Mouse (Mus musculus) right cerebral cortex, adult 18-20 months (tissue): Measurements from ENCODE around the gene Chmp5.
"Not testable (repeated sequence)": the region's sequence is repeated elsewhere in the genome, so short reads cannot be mapped to it uniquely, and the experiment has no call there.

ENCODE experiments used
- DNase-seq: peaks from one replicate; pipeline ENCODE4 v3.0.0; 2022; ENCODE audit warnings: mixed read lengths

The Chmp5 gene

DNA sequence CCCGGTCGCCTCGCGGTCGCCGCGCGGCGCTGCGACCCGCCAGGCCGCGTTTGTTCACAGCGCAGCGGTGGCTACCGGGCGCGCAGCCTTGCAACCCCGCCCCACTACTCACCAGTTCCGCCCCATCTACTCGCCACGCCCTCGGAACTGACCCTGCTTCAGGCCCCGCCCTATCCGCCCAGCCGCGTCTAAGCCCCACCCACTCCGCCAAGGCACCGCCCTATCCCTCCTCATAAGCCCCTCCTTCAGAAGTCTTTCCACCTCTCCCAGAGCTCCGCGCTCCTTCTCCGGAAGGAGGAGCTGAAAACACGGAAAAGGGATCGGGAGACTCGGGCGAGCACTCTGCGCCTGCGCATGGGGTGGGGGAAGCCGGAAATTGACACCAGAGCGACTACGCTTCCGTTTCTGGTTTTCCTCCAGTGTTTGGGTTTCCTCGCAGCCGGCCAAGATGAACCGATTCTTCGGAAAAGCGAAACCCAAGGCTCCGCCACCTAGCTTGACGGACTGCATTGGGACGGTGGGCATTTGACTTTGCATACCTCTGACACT lies at the start of gene Chmp5, which contains the start of gene Bag1:
Gene Chmp5, plus strand, starts transcription at position 248 of the 549 bp plus-strand sequence.
Gene Bag1, minus strand, starts transcription at position 135 of the 549 bp plus-strand sequence.
- peak; percentile 98 for DNase-seq

DNA sequence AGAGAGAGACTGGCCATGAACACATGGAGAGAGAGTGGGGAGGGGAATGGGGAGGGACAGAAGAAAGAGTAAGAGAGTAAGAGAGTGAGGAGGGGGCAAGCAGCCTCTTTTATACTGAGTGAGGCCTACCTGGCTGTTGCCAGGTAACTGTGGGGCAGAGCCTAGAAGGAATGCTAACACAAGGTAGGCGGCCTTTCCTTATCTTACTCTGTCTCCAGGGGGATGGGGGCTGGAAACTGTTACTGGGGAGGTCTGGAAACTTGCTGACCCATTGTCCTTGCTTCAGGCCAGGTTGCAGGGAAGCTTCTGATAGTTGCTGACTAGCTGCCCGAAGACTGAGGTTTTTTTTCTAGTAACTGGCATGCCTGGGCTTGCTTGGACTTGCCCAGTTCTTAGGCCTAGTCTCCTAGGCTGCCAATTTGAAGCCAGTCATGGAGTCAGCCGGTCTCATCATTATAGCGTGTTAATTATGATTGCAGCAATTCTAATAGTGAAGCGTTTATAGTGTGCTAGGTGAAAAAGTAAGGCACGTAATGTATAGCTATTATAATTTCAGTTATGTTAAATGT lies 49.6 kb upstream of the Chmp5 start:
- no peak for DNase-seq

DNA sequence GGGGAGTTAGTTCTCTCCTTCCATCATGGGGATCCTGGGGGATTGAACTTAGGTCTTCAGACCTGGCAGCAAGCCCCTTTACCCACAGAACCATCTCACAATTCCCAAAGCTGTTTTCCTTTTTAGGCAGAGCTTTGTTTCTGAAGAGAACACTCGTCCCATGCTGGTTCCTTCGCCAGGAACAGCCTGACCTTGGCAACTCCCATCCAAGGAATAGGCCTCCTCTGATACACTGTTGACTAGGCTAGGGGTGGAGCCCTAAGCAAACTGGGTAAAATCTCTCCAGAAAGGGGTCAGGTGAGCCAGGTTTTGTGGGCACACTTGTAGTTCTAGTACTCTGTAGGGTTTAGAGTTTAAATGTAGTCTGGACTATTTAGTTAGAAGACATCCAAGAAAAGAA lies 48.9 kb upstream of the Chmp5 start:
- DNase-seq: no peak

DNA sequence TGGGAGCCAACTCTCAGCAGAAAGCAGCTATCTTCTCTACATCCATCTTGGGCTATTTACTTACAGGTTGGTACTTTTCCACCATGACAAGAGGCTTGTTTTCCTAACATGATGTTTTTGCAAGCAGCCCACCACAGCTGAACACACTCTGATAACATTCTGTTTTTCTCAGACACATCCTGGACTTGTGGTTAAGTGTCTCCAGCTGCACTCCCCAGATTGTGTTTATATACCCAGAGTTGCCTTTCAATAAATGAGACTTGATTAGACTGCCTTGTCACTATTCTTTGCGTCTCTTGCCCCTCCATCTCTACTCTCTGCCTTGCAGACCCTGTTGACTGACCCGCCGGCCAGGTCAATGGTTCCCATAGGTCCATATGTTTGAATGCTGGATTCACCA lies 48.1 kb upstream of the Chmp5 start:
- DNase-seq: no peak

DNA sequence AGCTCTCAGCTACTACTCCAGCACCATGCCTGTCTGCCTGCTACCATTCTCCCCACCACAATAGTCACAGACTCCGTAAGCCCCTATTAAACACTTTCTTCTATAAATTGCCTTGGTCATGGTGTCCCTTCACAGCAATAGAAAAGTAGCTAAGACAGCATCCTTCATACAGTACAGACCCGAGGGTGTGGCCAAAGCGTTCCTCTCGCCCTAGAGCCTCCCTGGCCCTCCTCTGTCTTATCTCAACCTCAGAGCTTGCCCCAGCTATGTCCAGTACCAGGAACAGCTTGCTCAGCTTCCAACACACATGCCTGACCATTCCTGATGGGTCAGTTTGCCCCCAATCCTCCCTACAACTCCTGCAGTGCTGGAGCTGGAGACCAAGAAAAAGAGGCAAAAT lies 47.6 kb upstream of the Chmp5 start:
- DNase-seq: no peak

DNA sequence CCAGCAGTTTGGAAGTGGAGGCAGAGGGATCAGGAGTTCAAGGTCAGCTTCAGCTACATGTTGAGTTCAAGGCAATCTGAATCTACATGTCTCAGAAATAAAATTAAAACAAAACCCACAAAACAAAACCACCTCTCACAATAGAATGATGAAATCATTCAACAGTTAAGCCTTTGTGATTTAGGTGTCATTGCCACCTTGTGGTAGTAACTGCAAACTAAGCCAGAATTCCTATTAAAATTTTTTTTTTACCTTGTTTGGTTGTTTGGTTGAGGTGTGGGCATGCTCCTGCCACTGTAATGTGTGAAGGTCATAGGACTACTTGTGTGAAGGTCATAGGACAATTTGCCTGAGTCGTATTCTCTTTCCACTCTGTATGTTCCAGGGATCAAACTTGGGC lies 41.9 kb upstream of the Chmp5 start:
- DNase-seq: no peak

DNA sequence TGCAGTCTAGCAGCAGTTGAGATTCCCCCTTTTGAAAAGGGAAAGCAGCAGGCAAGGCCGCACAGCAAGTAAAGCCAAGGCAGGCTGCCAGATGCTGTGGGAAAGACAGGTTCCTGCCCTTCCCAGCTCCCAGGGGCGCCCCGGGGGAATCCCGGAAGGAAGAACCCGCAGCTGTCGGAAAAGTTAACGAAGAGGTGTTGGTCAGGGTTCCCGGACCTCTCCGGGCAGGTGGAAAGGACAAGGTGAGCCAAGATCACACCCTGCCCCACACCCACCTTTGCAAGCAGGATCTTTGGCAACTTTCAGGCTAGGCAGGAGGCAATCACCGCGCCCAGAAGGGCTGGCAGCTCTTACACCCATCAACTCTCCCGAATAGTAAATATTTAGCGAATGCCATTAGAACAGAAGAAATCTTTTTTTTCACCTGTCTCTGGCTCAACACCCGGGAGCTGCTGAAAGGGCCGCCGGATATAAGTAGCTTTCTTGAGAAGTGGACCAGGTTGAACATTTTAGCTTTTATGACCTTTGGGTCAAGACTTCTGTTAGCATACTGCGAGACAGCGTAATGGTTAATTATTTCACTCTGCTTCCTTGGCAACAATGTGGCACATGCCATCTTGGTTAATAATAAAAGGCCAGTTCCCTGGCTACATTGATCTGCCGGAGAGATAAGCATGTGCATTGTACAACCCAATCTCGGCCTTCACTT lies 39.8 kb upstream of the Chmp5 start:
- no peak for DNase-seq

DNA sequence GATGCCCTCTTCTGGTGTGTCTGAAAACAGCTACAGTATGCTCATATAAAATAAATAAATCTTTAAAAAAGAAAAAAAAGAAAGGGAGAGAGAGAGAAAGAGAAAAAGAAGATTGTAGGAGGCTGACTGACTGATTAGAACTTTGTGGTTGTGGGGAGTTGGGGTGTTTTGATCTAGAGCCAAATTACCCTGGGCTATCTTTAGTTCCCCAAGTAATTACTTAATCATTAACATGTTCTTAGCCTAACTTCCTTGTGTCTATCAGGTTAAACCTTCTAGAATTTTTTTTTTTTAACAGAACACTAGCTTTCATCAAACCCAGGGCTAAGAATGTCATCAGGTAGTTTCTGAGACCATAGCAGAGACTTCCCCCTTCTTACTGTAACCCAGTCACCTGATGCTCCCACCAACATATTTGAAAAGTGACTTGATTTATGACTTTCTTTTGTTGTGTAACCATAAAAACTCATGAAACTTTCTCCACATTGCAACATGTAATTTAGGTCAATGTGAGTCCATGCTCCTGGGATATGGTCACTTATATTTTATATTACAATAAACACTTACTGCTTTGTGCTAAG lies 33.8 kb upstream of the Chmp5 start:
- DNase-seq: no peak

DNA sequence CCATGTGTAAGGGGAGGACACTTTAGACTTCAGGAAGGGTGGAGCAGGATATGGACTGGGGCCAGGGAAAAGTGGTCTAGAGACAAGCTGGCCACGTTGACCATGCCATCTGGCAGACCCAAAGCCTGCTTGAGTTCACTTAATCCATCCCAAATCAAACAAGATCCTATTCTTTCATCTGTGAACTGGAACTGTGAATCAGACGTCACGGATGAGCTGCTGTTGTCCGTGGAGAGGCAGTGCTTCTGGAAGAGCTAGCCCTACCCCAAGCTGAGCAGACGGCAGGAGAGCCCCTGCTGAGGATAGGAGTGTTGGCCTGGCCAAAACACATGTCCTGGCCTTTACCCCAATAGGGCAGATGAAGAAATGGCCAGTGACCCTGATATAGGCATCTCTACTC lies 32.3 kb upstream of the Chmp5 start:
- no peak for DNase-seq

DNA sequence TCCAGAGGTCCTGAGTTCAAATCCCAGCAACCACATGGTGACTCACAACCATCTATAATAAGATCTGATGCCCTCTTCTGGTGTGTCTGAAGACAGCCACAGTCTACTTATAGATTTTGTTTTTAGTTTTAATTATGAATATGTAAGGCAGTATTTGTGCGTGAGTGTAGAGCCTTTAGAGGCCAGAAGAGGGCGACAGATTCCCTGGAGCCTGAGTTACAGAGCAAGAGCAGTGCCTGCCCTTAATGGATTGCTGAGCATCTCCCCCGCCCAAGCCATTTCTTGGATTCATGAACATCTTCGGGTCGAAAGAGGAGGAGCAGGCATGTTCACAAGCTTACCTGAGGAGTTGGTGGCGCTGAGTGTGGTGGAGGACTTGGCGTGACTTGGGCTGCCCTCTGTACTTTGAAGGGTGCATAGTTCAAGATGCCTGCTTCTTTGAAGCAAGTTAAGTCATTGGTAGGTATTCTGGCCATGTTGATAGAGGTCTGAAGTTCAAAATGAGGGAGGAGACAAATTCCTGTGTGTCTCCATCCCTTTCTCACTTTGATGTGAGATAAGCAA lies 31.5 kb upstream of the Chmp5 start:
- no peak for DNase-seq

DNA sequence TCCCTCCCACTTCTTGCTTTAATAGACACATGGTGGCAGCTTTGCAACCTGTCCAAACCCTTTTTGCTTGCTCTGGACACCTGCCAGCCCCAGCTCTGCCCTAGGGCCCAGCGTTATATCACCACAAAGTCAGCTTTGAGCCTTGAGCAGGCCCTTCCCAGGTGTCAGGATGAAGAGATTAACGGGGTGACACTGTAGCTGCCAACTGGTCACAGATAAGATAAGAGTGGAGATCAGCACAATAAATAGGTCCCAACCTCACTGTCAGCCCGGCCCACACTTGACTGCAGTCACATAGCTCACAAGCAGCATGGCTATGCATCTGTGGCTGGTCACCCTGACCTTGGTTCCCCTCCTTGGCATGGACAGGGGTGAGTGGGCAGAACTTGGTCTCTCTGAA lies 28.4 kb upstream of the Chmp5 start, which contains the start of gene Spink4:
Gene Spink4, plus strand, starts transcription at position 268 of the 400 bp plus-strand sequence.
- no peak for DNase-seq

DNA sequence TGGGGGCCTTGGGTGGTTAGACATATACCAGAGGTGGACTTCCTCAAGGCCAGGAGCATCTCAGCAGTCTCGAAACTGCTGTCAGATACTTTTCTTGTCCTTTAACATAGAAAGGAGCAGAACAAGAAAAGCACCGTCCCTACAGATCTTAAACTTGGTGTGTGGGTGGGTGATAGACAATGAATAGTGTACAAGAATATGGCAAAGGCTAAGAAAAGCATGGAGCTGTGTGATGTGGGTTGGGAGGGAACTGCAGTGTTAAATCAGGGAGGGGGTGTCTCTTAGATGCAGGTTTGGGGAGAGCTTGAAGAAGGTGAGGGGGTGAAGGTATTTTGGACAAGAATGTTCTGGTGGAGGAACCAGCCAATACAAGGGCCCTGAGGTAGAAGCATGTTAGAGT lies 27.6 kb upstream of the Chmp5 start:
- peak; percentile 50 for DNase-seq

DNA sequence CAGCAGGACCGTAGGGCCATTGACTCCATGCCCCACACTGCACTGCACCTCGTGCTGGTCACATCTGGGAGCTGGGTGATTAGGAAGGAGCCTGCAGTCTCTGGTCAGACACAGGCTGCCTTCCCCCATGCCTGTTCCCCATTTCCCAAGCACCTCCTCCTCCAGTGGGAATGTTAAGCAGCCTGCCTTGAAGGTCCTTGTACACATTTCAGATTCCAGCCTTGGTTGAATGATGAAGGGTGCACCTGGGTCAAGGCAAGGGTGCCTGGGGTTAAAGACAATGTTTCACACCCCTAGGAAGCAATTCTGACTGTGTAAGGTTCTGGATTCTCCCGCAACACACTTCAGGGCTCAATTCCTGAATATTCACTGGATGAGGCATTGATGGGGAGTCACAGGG lies 26.9 kb upstream of the Chmp5 start:
- DNase-seq: no peak

DNA sequence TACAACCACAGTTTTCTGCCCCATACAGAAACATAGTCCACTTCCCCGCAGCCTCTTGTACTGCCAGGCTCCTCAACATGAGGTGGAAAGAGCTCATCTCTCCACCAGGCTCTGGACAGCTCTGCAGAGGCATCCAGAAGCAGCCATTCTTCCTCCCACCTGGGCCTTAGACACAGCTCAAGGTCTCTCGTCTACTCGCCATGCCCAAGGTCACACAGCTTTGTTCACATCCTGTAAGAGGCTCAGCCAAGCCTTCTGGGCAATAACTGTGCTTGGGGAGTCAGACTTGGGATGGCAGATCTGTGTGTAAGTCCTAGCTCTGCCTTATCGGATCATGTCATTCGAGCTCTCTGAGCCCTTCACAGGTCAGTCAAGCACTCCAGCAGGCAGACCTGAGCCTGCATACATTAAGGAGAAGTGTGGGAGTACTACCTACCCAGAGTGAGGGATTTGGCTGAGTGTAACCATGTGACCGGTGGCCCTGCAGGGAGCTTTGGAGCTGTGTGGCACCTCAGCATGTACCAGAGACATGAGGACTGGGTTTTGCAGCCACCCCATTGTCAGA lies 25.0 kb upstream of the Chmp5 start:
- no peak for DNase-seq

DNA sequence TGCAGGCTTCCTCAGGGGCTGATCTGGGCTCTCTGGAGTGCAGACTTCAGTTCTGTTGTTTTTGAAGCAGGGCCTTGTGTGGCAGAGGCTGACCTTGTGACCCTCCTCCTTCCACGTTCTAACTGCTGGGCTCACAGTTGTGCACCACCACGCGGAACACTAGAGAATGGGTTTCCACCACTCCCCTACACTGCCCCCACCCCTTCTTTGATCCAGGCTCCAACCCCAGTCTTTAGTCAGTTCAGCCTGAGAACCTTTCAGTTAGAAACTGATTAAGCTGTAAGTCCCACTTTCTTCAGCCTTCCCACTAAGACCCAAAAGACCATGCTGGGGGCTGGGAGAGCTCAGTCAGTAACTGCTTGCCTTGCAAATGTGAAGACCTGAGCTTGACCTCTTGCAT lies 22.6 kb upstream of the Chmp5 start:
- DNase-seq: no peak

DNA sequence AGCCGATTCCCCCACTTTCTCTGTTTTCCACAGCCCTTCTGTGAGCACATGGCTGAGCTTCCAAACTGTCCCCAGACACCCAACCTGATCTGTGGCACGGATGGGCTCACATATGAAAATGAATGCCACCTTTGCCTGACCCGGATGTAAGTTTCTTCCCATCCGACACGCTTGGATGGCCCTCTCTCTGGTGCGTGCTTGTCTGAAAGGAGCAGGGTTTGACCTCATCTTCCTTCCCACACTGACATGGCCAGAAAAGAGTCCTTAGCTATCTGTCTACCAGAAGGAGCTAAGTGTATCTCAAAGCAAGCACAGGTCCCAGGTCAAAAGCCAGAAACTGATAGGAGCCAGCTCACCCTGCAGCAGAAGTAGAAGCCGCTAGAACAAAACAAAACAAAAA lies 19.2 kb upstream of the Chmp5 start:
- DNase-seq: no peak

DNA sequence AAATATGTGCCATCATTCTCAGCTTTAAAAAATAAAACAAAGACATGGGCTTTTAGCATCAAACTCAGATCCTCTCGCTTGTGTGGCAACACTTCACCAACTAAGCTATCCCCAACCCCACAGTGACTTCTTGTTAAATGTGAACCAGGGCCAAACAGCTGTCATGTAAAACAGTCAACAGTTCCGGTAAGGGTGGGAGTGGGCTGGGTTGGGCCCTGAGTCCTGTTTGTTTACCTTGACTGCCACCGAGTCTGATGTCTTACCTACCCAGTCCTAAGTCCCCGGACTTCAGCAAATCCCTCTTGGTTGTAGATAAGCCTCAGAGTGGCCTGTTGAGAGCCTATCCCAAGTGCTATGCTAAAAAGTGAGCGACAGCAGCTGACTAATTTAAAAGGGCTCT lies 14.5 kb upstream of the Chmp5 start:
- no peak for DNase-seq

DNA sequence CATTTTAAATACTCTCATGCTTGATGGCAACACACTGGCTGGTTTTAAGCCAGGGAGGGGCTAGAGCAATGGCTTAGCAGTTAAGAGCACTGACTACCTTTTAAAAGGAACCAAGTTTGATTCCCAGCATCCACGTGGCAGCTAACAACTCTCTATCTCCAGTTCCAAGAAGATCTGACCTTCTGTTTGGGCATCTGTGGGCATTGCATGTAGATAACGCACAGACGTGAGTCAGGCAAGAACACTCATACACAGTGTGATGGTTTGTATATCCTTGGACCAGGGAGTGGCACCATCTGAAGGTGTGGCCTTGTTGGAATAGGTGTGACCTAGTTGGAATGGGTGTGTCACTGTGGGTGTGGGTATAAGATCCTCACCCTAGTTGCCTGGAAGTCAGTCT lies 13.8 kb upstream of the Chmp5 start:
- DNase-seq: not testable (repeated sequence)

DNA sequence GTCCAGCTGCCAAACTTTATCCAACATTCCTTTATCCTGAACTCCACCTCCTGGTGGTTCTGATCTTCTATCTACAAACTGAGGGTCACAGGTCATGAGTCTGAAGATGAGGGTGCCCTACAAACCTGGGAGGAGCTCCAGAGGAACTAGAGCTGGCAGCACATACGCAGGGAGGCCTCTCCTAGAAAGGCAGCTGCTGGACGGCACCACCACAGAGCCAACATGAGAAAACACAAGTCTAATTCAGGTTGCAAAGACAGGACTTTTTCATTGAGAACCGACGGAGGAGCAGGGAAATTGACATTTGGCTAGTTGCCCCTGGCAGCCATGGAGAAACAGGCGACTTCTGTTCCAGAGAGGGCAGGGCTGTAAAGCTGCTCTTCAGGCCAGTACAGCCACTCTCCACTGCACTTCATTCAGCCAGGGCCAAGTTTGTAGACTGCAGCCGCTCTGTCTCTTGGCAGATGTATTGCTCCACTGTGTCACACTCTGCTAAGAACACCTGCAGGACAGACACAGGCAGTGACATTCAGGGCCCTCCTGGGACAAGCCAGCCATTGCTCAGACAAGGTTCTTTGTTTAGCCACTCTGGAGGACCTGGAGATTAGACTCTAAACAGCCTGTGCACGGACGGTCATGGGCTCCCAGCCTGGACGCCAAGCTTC lies 11.9 kb upstream of the Chmp5 start:
- DNase-seq: peak; percentile 50

DNA sequence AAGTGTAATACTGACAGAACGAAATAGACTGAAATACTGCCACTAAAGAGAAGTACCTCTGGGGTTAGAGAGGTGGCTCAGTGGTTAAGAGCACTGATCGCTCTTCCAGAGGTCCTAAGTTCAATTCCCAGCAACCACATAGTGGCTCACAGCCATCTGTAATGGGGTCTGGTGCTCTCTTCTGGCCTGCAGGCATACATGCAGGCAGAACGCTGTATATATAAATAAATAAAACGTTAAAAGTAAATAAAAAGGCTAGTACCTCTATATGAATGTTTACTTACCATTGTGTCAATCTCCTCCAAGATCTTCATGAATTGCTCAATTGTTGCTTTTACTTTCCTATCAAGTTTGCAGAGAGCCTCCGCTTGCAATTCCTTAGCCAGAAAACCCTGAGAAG lies 9.4 kb upstream of the Chmp5 start:
- no peak for DNase-seq

DNA sequence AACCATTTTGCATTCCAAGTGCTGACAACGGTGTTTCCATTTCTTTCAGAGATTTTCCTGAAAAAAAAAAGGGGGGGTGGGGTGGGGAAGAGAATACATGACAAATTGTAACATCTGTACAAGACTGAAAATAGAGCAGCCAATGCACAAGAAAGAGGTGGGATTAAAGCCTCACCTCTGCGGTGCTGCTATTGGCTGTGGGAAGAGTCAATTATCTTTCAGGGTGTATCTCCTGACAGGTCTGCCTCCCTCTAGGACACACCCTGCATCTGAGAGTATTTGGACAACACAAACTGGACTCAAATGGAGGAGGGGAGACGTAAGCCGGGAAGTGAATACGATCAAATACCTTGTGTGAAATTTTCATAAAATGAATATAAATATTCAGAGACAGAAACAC lies 4.6 kb upstream of the Chmp5 start:
- DNase-seq: no peak

DNA sequence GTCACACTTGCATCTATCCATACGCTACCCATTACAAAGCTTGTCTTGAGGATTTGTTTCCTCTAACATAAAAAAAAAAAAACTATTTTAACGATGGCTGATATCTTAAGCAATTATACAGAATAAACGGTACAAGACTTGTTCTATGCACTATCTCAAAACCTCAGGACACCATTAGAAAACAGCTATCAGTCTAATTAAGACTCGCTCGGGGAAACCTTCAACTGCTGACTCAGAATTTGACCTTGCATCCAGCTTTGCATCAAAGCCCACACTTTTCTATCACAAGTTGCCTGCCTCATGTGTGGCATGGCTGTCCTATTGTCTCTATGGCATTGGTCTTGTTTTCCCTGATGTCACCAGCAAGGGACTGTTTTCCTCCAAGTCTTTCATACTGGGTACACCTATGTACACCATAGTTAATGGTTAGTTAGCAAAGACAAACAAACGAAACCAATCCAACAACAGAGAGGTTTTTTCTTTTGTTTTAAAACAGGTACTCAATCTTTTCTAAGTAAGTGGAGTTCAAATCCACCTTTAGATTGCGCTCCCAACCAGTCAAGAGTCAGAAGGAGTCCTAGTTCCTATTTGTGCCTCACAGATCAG lies 1.6 kb upstream of the Chmp5 start:
- no peak for DNase-seq
